Mouse (Mus musculus): ENCODE data around the gene Ucp2. TPM values are rescaled to one million over a fixed set of nuclear protein-coding genes. Genes with fewer than 3 reads are reported as not detected.

Ucp2 gene
- total and polyA plus RNA-seq, 2 experiments from 2014 or later, result 234 to 342 TPM

DNA sequence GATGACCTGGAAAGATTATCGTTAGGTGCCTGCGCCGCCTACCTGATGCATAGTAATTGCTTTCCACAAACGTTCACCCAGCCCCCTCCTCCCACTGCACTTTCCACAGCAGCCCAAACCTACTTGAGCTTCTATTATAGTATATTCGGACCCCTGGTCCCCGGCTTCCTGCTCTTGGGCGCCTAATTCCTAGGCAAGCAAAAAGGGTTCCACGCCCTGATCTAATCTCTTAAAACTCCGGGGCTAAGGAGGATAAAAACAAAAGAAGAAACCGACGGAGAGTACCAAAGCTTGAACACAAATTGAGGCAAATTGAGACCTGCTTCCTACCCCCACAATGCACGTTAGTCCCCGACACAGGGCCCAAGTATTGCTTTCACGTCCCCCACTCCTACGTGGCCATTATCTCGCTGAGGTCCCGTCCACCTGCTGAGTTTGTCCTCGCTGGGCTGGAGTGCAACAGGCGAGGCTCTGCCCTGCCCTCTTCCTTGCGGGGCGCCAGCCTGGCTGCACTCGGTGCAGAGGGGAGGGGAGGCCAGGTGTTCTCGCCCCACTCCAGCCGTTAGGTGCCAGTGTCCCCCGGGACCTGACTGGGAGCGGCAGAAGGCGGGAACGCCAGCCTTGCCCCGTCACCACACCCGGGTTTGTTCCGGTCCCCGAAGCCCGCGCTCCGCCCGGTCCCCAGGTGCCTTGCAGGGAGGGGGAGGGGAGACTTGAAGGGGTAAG lies 583 bp upstream of the Ucp2 start:
- Histone ChIP-seq H3K27me3 (ENCODE audit: control insufficient read depth, insufficient read depth, low read length) (no peaks in the 10 kb centered on the region), H3K4me2 (ENCODE audit: low read depth, low read length) (peak overlapping the region; percentile 68), H3K36me3 (replicated peaks; ENCODE audit: control insufficient read depth, insufficient read depth, low read length) (peaks cover 9% of the 10 kb centered on the region; the same call in 1 of the 2 replicates), H3K4me3 (ENCODE audit: low read depth, low read length) (peak overlapping the region; percentile 56), H3K4me1 (ENCODE audit: control insufficient read depth, insufficient read depth) (peaks cover 21% of the 10 kb centered on the region), H3K9me3 (replicated peaks; ENCODE audit: control insufficient read depth, low read length) (no peaks in the 10 kb centered on the region), H3K27ac (ENCODE audit: low read depth) (peak overlapping the region; percentile 80), H3K9ac (replicated peaks; ENCODE audit: low read depth, low read length) (peak overlapping the region; percentile 32)
- ATAC-seq (ENCODE audit: insufficient read depth, low read depth) (0 out of 2 replicates have a peak, but pooled peaks have one; percentile 0), DNase-seq (ENCODE audit: low spot score) (no peak)
- 7% methylated on average over 33 of the region's 36 CpGs for WGBS
- TF ChIP-seq EP300 (IDR thresholded peaks at IDR 0.05; ENCODE audit: low read depth), result no peak
- TF ChIP-seq CTCF (IDR thresholded peaks at IDR 0.05; ENCODE audit: low read depth), result no peak

DNA sequence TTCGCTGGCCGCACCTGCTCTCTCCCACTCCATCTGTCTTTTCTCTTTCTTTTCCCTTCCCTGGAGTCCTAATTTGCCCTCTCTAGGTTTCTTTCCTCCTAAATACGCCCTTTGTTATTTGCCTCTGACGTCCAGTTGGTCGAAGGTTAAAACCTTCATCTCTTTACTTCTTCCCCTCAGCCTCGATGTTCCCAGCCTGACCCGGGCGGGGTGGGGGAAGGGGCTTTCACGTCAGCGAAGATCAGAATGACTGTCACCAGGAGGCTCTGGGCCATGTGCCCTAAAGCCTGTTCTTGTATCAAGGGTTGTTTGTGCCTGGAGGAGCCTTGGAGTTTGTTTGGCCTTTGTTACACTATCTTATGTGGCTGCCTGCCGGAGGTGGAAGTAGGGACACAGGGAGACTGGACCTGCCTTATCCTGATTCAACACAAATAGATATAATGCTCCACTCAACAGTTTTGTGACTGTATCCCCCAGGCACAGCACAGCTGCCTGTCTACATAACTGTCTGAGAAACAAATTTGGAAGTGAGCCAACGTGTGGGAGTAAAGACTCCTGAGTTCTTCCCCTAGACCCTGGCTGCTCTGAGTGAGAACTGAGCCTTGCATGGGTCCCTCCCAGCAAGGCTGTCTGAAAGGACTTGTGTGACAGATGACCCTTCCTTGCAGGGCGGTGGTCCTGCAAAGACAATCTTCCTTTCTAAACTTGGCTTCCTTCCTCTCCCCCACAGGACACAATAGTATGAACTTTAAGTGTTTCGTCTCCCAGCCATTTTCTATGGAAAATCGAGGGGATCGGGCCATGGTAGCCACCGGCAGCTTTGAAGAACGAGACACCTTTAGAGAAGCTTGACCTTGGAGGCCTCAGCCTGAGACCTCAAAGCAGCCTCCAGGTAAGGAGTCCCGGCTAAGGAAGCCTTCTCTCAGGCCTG lies 612 bp downstream of the Ucp2 start:
- Histone ChIP-seq H3K9ac (replicated peaks; ENCODE audit: low read depth, low read length) (peak overlapping the region; percentile 40), H3K4me2 (ENCODE audit: low read depth, low read length) (peak overlapping the region; percentile 68), H3K9me3 (replicated peaks; ENCODE audit: control insufficient read depth, low read length) (no peaks in the 10 kb centered on the region), H3K4me3 (ENCODE audit: low read depth, low read length) (peak overlapping the region; percentile 56), H3K4me1 (ENCODE audit: control insufficient read depth, insufficient read depth) (peaks cover 21% of the 10 kb centered on the region), H3K36me3 (replicated peaks; ENCODE audit: control insufficient read depth, insufficient read depth, low read length) (peaks cover 13% of the 10 kb centered on the region; the same call in 1 of the 2 replicates), H3K27me3 (ENCODE audit: control insufficient read depth, insufficient read depth, low read length) (no peaks in the 10 kb centered on the region), H3K27ac (ENCODE audit: low read depth) (peak overlapping the region; percentile 80)
- DNase-seq (ENCODE audit: low spot score), result peak; percentile 67
- TF ChIP-seq EP300 (IDR thresholded peaks at IDR 0.05; ENCODE audit: low read depth) (0 out of 2 replicates have a peak, but pooled peaks have one; percentile 8), CTCF (IDR thresholded peaks at IDR 0.05; ENCODE audit: low read depth) (no peak)
- ATAC-seq (ENCODE audit: insufficient read depth, low read depth), result peak; percentile 40
- WGBS, result 27% methylated on average over 19 of the region's 19 CpGs

- no peak for DNase-seq (ENCODE audit: low spot score)
These were observed 1.3 kb downstream of the Ucp2 start for GRCm38 (mm10) chr7:100494415-100494831.

DNA sequence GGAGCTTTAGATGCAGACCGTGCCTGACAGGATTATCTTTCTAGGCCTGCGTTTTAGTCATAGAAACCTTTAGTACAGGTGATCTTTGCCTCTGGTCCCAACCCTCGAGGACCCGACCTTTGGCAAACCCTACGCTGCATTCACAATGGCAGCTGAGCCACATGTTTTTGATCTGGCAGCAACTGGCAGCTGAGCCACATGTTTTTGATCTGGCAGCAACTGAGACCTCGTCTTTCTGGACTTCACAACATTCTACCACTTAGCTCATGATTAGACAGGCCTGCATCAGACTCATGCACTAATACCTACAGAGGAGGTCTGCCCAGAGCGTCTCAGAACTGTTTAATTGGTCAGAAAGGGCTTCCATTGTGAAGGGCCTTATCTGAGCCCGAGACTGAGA lies 1.9 kb downstream of the Ucp2 start:
- peak overlapping the region; percentile 80 for H3K27ac ChIP-seq (ENCODE audit: low read depth)
- H3K4me3 ChIP-seq (ENCODE audit: low read depth, low read length), result peak overlapping the region; percentile 56
- WGBS, result 36% methylated on average over 8 of the region's 8 CpGs
- H3K4me2 ChIP-seq (ENCODE audit: low read depth, low read length), result peak overlapping the region; percentile 68
- peak overlapping the region; percentile 30 for H3K9ac ChIP-seq (replicated peaks; ENCODE audit: low read depth, low read length)
- H3K9me3 ChIP-seq (replicated peaks; ENCODE audit: control insufficient read depth, low read length), result no peaks in the 10 kb centered on the region
- ATAC-seq (ENCODE audit: insufficient read depth, low read depth) (peak; percentile 10), DNase-seq (ENCODE audit: low spot score) (no peak)
- peaks cover 21% of the 10 kb centered on the region for H3K4me1 ChIP-seq (ENCODE audit: control insufficient read depth, insufficient read depth)
- TF ChIP-seq CTCF (IDR thresholded peaks at IDR 0.05; ENCODE audit: low read depth), result no peak
- no peak for TF ChIP-seq EP300 (IDR thresholded peaks at IDR 0.05; ENCODE audit: low read depth)
- H3K36me3 ChIP-seq (replicated peaks; ENCODE audit: control insufficient read depth, insufficient read depth, low read length), result peaks cover 25% of the 10 kb centered on the region; the same call in 1 of the 2 replicates
- no peaks in the 10 kb centered on the region for H3K27me3 ChIP-seq (ENCODE audit: control insufficient read depth, insufficient read depth, low read length)

More at GRCm38 (mm10) chr7:100494415-100494831, 1.3 kb downstream of the Ucp2 start:
- peaks cover 21% of the 10 kb centered on the region for H3K4me1 ChIP-seq (ENCODE audit: control insufficient read depth, insufficient read depth)
- H3K27ac ChIP-seq (ENCODE audit: low read depth), result peak overlapping the region; percentile 80
- H3K27me3 ChIP-seq (ENCODE audit: control insufficient read depth, insufficient read depth, low read length), result no peaks in the 10 kb centered on the region
- H3K4me2 ChIP-seq (ENCODE audit: low read depth, low read length), result peak overlapping the region; percentile 68
- TF ChIP-seq EP300 (IDR thresholded peaks at IDR 0.05; ENCODE audit: low read depth) (no peak), CTCF (IDR thresholded peaks at IDR 0.05; ENCODE audit: low read depth) (no peak)
- H3K9me3 ChIP-seq (replicated peaks; ENCODE audit: control insufficient read depth, low read length), result no peaks in the 10 kb centered on the region
- 85% methylated on average over 7 of the region's 7 CpGs for WGBS
- peak overlapping the region; percentile 56 for H3K4me3 ChIP-seq (ENCODE audit: low read depth, low read length)
- peaks cover 20% of the 10 kb centered on the region; the same call in 1 of the 2 replicates for H3K36me3 ChIP-seq (replicated peaks; ENCODE audit: control insufficient read depth, insufficient read depth, low read length)
- peak overlapping the region; percentile 40; the same call in 1 of the 2 replicates for H3K9ac ChIP-seq (replicated peaks; ENCODE audit: low read depth, low read length)
- ATAC-seq (ENCODE audit: insufficient read depth, low read depth), result no peak

DNA sequence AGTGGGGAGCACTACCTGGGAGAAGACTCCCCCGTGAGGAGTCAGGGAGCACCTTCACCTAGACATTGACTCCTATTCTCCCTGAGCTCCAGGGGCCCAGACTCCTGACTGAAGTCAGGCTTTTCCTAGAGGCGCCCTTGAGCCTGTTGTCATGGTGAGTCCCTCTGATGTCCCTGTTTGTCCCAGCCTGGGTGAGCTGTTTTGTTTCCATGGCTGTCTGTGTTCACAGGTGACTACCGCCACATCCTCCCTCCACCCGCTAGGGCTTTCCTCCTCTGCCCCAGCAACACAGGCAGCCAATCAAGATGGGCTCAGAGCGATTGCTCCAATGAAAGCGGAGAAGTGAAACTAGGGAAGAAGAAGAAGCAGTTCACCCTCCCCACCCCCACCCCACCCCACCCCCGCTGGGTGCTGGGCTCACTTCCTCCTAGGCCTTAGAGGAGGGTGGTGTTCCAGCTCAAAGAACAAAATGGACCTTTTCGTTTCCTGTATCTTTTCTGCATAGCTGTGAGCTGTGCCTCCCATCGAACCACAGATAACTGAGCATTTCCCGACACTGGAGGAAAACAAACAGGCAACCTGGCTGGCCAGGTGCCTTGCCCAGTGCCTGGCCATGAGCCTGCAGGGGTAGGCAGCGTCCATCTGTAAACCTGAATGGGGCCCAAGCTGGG lies 2.6 kb downstream of the Ucp2 start:
- ATAC-seq (ENCODE audit: insufficient read depth, low read depth) (peak; percentile 78), DNase-seq (ENCODE audit: low spot score) (peak; percentile 88)
- 28% methylated on average over 11 of the region's 11 CpGs for WGBS
- no peaks in the 10 kb centered on the region for H3K9me3 ChIP-seq (replicated peaks; ENCODE audit: control insufficient read depth, low read length)
- H3K4me2 ChIP-seq (ENCODE audit: low read depth, low read length), result peak overlapping the region; percentile 68
- peaks cover 21% of the 10 kb centered on the region for H3K4me1 ChIP-seq (ENCODE audit: control insufficient read depth, insufficient read depth)
- TF ChIP-seq CTCF (IDR thresholded peaks at IDR 0.05; ENCODE audit: low read depth) (no peak), EP300 (IDR thresholded peaks at IDR 0.05; ENCODE audit: low read depth) (peak; percentile 54; the same call in 1 of the 2 replicates)
- H3K36me3 ChIP-seq (replicated peaks; ENCODE audit: control insufficient read depth, insufficient read depth, low read length), result peaks cover 25% of the 10 kb centered on the region; the same call in 1 of the 2 replicates
- no peaks in the 10 kb centered on the region for H3K27me3 ChIP-seq (ENCODE audit: control insufficient read depth, insufficient read depth, low read length)
- peak overlapping the region; percentile 30 for H3K9ac ChIP-seq (replicated peaks; ENCODE audit: low read depth, low read length)
- peak overlapping the region; percentile 80 for H3K27ac ChIP-seq (ENCODE audit: low read depth)
- H3K4me3 ChIP-seq (ENCODE audit: low read depth, low read length), result peak overlapping the region; percentile 56

Measured in heart, postnatal 0 days (tissue).